Mouse (Mus musculus) heart, adult 2 months (tissue): Measurements from ENCODE around the gene Tceanc2. TPM values are rescaled to one million over a fixed set of nuclear protein-coding genes. Genes with fewer than 3 reads are reported as not detected.

Source experiments
- DNase-seq, 2 experiments: peaks; one replicate each; pipeline ENCODE4 v3.0.0; 2021
- H3K27ac ChIP-seq: fragments of 200-600 bp; 2 replicates; pipeline ENCODE4 v1.8.1; 2022
- H3K27me3 ChIP-seq: fragments of 200-500 bp; 2 replicates; pipeline ENCODE4 v1.6.1; 2012; ENCODE audit warnings: mild to moderate bottlenecking, low read length, inconsistent platforms, mixed read lengths; ENCODE audit not compliant: control insufficient read depth, insufficient read depth
- H3K36me3 ChIP-seq: fragments of 200-500 bp; 2 replicates; pipeline ENCODE4 v1.6.1; 2012; ENCODE audit warnings: low read length, inconsistent platforms; ENCODE audit not compliant: control insufficient read depth, insufficient read depth
- H3K4me1 ChIP-seq: fragments of 200-500 bp; 2 replicates; pipeline ENCODE4 v1.6.1; 2011; ENCODE audit warnings: low read length; ENCODE audit not compliant: control insufficient read depth, insufficient read depth
- H3K4me3 ChIP-seq: fragments of 200-600 bp; 2 replicates; pipeline ENCODE4 v1.8.1; 2022
- H3K79me2 ChIP-seq: fragments of 200-500 bp; replicated peaks from 2 replicates; pipeline ENCODE4 v1.6.1; 2012; ENCODE audit warnings: mild to moderate bottlenecking, inconsistent platforms, low read length, moderate library complexity, mixed read lengths; ENCODE audit not compliant: control insufficient read depth, insufficient read depth
- H3K9ac ChIP-seq: fragments of 200-500 bp; 2 replicates; pipeline ENCODE4 v1.6.1; 2012; ENCODE audit warnings: low read depth, mild to moderate bottlenecking, control low read depth, inconsistent platforms, low read length, mixed read lengths
- CTCF ChIP-seq: fragments of 200-600 bp; IDR thresholded peaks from 2 replicates; pipeline ENCODE4 v1.8.1; 2022; ENCODE audit warnings: antibody characterized with exemption, mild to moderate bottlenecking, moderate library complexity
- EP300 ChIP-seq: fragments of 200-500 bp; IDR thresholded peaks from 2 replicates; pipeline ENCODE4 v1.6.1; 2011; ENCODE audit warnings: low read depth, low read length, control low read depth; ENCODE audit not compliant: insufficient read depth
- POLR2A ChIP-seq: fragments of 200-500 bp; IDR thresholded peaks from 2 replicates; pipeline ENCODE4 v1.6.1; 2011; ENCODE audit warnings: mild to moderate bottlenecking, low read depth, low read length, control low read depth; ENCODE audit not compliant: insufficient read depth
- WGBS: fragments of 180-500 bp; shearing (Covaris S2); methylation state at CpG from one replicate; pipeline ENCODE4 v1.1.7; 2018; 5-methylcytosine and 5-hydroxymethylcytosine counted together
- intact Hi-C: fragments of 180-260 bp; cut with DNase I; formaldehyde crosslinking; loops from one replicate; pipeline ENCODE4 v1.15.1; 2025
- polyA plus RNA-seq: library from polyadenylated mRNA; depleted of rRNA; stranded (reverse); fragments of >200 nt; gene quantifications from 2 replicates; pipeline ENCODE4 v1.2.3, GENCODE M21; 2012
- total RNA-seq, 2 experiments: library from RNA; stranded (reverse); gene quantifications; 2 replicates each; pipeline ENCODE4 v1.2.3; 2021

Gene Tceanc2
- total and polyA plus RNA-seq, 3 experiments: 3.3 to 14.7 (median 10.1) TPM

- Histone ChIP-seq H3K27ac (no peak overlapping the region), H3K4me3 (no peak overlapping the region), H3K27me3 (no peaks in the 10 kb centered on the region), H3K36me3 (no peaks in the 10 kb centered on the region), H3K4me1 (no peaks in the 10 kb centered on the region), H3K79me2 (no peaks in the 10 kb centered on the region), H3K9ac (no peak overlapping the region)
- intact Hi-C loops: no loop called here
- no peak for DNase-seq
- 84% methylated on average over 37 of the region's 37 CpGs for WGBS
- no peak for TF ChIP-seq CTCF
- no peak for TF ChIP-seq POLR2A
- no peak for TF ChIP-seq EP300
Measured at GRCm38 (mm10) chr4:107138948-107139835, 39.7 kb downstream of the Tceanc2 start.

GRCm38 (mm10) chr4:107136531-107136930 lies 42.4 kb downstream of the Tceanc2 start:
- intact Hi-C loops: no loop called here

GRCm38 (mm10) chr4:107135663-107136062 lies 43.3 kb downstream of the Tceanc2 start:
- no peak for TF ChIP-seq EP300
- no peak for TF ChIP-seq CTCF
- TF ChIP-seq POLR2A: no peak
- H3K4me1 ChIP-seq: no peaks in the 10 kb centered on the region
- no peak overlapping the region for H3K9ac ChIP-seq
- DNase-seq: no peak
- H3K36me3 ChIP-seq: no peaks in the 10 kb centered on the region
- 78% methylated on average over 5 of the region's 5 CpGs for WGBS
- intact Hi-C loops: no loop called here
- H3K79me2 ChIP-seq: no peaks in the 10 kb centered on the region
- H3K27ac ChIP-seq: no peak overlapping the region
- no peak overlapping the region for H3K4me3 ChIP-seq
- H3K27me3 ChIP-seq: no peaks in the 10 kb centered on the region

More at GRCm38 (mm10) chr4:107136531-107136930, 42.4 kb downstream of the Tceanc2 start:
- 61% methylated on average over 3 of the region's 3 CpGs for WGBS
- TF ChIP-seq POLR2A (no peak), EP300 (no peak), CTCF (no peak)
- Histone ChIP-seq H3K4me3 (no peak overlapping the region), H3K36me3 (no peaks in the 10 kb centered on the region), H3K9ac (no peak overlapping the region), H3K4me1 (no peaks in the 10 kb centered on the region), H3K27me3 (no peaks in the 10 kb centered on the region), H3K79me2 (no peaks in the 10 kb centered on the region), H3K27ac (no peak overlapping the region)
- no peak for DNase-seq

- WGBS: 83% methylated on average over 3 of the region's 3 CpGs
- DNase-seq: no peak
- no peaks in the 10 kb centered on the region for H3K27me3 ChIP-seq
- no peak overlapping the region for H3K4me3 ChIP-seq
- no peaks in the 10 kb centered on the region for H3K4me1 ChIP-seq
- no peak for TF ChIP-seq POLR2A
- TF ChIP-seq CTCF: no peak
- TF ChIP-seq EP300: no peak
- intact Hi-C loops: no loop called here
- no peaks in the 10 kb centered on the region for H3K79me2 ChIP-seq
- no peaks in the 10 kb centered on the region for H3K36me3 ChIP-seq
- H3K27ac ChIP-seq: no peak overlapping the region
- H3K9ac ChIP-seq: no peak overlapping the region
Measured at GRCm38 (mm10) chr4:107134891-107135290, 44.0 kb downstream of the Tceanc2 start.

GRCm38 (mm10) chr4:107130534-107130933 lies 48.4 kb downstream of the Tceanc2 start:
- H3K27ac ChIP-seq: no peak overlapping the region
- H3K4me3 ChIP-seq: no peak overlapping the region
- H3K36me3 ChIP-seq: no peaks in the 10 kb centered on the region
- TF ChIP-seq EP300 (no peak), POLR2A (no peak), CTCF (no peak)
- intact Hi-C loops: no loop called here
- H3K9ac ChIP-seq: no peak overlapping the region
- WGBS: 29% methylated on average over 9 of the region's 9 CpGs
- no peaks in the 10 kb centered on the region for H3K79me2 ChIP-seq
- DNase-seq: peak in 1 of 2 experiments; percentile 17
- H3K4me1 ChIP-seq: no peaks in the 10 kb centered on the region
- H3K27me3 ChIP-seq: no peaks in the 10 kb centered on the region

GRCm38 (mm10) chr4:107129373-107129772 lies 49.5 kb downstream of the Tceanc2 start:
- H3K9ac ChIP-seq: no peak overlapping the region
- no peak for DNase-seq
- H3K36me3 ChIP-seq: no peaks in the 10 kb centered on the region
- no peaks in the 10 kb centered on the region for H3K79me2 ChIP-seq
- no peaks in the 10 kb centered on the region for H3K27me3 ChIP-seq
- TF ChIP-seq POLR2A (no peak), EP300 (no peak), CTCF (no peak)
- H3K4me3 ChIP-seq: no peak overlapping the region
- 75% methylated on average over 8 of the region's 8 CpGs for WGBS
- intact Hi-C loops: no loop called here
- no peaks in the 10 kb centered on the region for H3K4me1 ChIP-seq
- no peak overlapping the region for H3K27ac ChIP-seq
